Mouse (Mus musculus): ENCODE measurements around the gene Trex1.

DNA sequence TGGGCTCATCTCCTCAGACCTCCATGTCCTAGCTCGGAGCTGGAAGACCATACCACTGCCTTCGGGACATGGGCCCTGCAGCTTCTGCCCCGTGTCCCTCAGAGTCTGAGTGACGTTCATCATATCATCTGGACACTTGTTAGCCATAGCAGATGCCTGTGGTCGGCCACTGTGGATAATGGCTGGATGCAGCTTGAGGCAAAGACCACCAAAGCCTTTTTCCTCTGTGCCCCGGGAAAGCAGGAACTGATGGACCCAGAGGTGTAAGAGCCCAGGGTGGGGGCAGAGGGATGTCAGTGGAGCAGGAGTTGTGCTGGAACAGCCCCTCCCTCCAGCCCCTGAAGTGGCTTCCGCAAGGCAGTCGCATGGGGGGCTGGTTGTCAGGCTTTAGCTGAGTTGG is 27.8 kb downstream of the Trex1 start:
- TF ChIP-seq MAFK (IDR thresholded peaks at IDR 0.05; ENCODE audit: insufficient read depth, low read depth, low read length): no peak
- no peak for TF ChIP-seq HCFC1 (IDR thresholded peaks at IDR 0.05; ENCODE audit: borderline replicate concordance, insufficient read depth, low read length)
- no peak for TF ChIP-seq CHD2 (IDR thresholded peaks at IDR 0.05; ENCODE audit: low read depth, low read length)
- TF ChIP-seq ZNF384 (IDR thresholded peaks at IDR 0.05; ENCODE audit: low read depth, low read length): no peak
- TF ChIP-seq ZC3H11A (IDR thresholded peaks at IDR 0.05; ENCODE audit: borderline replicate concordance, low read depth, low read length): no peak

Measured in ES-E14 (cell line).